Mouse (Mus musculus) CD4-positive helper T cell, adult 2 months (primary cell): Measurements from ENCODE around the gene Rbm38.
A peak's percentile ranks its signal among the peaks of the same experiment; 100 is the strongest.

Experiments used
- DNase-seq: peaks from one replicate; pipeline ENCODE4 v3.0.0-alpha.2; 2012; ENCODE audit warnings: low read depth, missing footprints, low spot score

Rbm38 gene

DNA sequence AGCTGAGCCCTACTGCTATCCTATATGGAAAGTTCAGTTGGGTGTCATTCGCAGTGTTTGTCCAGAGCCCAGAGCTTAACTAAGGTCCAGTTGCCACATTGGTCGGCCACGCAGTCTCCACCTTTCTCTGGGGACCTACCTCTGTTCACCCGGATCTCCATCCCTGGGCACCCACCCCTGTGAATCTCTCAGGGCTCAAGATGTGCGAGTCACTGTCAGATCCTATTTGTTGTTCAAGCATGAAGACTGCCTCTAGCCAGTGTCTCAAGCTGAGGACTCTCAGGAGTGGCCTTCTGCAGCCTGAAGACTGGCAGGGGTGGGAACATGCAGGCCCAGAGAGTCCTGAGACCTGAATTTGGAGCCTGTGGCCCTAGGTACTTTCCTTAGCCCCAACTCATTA lies 15.8 kb downstream of the Rbm38 start:
- no peak for DNase-seq

DNA sequence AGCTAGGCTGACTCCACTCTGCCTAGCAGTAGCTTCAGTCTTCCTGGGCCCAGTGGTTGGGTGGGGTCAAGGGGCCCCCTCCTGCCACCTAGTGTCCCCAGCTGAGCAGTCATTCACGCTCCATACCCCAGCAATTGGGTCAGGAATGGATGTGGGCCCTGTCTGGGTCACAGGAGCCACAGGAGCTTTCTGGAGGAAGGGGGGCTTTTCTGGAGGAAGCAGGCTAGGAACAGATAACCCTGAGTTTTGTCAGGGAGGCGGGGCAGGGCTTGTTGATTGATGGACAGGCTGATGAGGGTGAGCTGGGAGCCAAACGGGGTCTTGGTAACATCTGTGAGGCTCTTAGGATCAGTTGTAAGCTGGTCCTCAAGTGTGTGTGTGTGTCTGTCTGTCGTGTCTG lies 16.3 kb downstream of the Rbm38 start:
- no peak for DNase-seq

DNA sequence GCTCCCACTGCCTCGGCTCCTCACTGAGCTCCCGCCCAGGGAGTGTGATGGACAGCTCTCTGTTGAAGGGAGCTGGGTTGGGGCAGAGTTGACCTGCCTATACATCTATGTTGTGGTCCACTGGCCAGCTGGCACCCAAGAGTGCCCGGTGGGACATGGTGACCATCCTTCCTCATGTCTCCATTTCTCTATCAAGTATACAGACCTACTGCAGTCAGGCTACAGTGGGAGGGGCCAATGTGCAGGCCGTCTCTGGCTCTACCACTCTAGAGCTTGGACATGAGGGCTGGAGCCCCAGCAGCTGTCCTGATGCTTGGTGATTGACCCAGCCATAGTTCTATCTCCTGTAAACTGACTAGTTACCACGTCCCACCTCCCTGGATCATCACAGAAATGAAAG lies 17.0 kb downstream of the Rbm38 start:
- no peak for DNase-seq

DNA sequence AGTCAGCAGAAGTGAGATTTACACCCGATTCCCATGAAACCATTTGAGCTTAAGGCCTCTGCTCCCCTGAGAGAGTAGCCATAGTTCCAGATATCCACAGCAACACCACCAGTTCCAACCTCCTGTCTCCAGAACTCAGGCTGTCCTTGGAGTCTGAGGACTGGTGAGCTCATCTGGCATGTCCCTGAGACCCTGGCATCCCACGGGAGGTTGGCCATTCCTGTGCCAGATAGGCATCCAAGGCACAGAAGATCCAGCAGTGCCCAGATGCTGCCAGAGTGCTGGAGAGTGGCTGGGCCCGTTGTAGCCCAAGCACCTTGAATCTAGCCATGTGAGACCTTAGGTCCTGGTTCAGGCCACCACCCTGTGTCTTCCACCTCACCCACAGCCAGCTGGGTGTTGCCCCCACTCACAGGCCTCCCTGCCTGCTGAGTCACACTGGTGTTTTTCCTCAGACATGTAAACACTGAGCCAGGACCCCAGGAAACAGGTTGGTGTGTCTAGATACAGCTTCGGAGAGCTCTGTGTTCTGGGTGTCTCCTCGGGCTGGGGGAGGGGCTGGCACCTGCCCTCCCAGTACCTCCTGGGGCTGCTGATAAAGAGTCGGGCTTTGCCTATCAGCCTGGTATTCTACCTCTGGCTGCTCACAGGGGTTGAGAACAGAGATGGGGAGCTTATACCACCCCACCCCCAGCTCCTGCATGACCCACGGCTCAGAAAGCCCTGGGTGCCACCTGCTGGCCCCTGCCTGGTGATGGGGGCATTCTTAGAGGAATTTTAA lies 17.7 kb downstream of the Rbm38 start:
- peak; percentile 59 for DNase-seq

DNA sequence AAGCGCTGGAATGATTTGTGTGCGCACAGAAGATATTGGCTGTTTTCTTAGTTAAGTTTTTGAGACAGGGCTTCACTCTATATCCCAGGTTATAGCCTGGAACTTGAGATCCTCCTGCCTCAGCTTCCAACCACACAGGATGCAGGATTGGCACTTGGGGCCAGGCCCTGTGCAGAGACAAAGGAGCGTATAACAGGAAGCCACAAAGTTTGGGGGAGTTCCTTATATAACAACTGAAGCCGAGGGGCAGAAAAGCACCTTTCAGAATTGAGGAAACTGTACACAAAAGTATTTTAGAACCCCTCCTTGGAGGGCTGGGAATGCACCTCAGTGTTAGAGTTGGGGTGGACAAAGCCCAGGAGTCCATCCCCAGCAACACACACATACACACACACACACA lies 18.7 kb downstream of the Rbm38 start:
- DNase-seq: no peak

DNA sequence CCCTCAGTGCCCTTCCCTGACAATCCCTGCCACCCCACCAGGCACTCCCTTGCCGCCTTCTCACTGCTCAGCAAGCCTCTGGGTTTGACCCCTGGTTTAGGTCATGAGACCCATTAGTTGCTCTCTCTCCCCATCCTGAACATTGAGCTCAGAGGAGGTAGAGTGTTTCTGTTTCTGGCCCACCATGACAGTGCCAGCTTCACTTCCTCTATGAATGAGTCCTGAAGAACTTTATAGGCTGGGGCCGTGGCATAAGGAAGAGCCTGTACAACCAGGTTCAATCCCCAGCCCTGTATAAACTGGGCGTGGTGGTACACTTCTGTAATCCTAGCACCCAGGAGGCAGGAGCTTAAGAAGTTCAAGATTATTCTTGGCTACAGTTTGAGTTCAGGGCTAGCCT lies 20.5 kb downstream of the Rbm38 start:
- no peak for DNase-seq

DNA sequence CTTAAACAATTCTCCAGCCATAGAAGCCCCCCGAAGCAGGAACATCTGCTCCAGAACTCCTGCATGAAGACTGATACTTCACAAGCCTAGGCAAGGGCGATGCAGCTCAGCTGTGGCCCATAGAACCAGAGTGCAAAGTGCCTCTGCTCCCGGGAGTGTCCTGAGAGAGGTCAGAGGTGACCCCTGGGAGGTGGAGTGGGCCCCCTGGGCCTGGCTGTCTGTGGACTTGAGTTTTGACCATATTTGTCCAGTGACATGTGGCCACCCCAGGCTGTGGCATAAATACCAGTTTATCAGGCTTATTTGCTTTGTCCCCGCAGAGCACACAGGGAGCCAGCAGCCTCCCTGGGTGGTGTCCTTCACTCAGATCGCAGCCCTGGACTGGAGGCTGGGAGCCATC lies 20.9 kb downstream of the Rbm38 start:
- no peak for DNase-seq

DNA sequence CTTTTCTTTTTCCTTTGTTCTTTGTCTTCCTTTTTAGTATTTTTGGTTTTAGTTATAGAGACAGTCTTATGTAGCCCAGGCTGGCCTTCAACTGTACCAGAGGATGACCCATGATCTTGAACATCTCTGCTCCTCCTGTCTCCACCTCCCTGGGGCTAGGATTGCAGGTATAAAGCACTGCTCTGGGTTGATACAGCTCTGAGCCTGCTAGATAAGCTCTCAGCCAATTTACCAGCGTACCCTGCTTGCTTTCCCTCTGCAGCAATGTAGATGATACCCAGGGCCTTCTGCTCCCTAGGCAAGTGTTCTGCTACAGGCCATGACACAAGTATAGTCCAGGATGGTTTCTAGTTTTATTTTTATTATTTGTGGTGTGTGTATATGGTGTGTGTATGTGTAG lies 21.6 kb downstream of the Rbm38 start:
- DNase-seq: no peak

DNA sequence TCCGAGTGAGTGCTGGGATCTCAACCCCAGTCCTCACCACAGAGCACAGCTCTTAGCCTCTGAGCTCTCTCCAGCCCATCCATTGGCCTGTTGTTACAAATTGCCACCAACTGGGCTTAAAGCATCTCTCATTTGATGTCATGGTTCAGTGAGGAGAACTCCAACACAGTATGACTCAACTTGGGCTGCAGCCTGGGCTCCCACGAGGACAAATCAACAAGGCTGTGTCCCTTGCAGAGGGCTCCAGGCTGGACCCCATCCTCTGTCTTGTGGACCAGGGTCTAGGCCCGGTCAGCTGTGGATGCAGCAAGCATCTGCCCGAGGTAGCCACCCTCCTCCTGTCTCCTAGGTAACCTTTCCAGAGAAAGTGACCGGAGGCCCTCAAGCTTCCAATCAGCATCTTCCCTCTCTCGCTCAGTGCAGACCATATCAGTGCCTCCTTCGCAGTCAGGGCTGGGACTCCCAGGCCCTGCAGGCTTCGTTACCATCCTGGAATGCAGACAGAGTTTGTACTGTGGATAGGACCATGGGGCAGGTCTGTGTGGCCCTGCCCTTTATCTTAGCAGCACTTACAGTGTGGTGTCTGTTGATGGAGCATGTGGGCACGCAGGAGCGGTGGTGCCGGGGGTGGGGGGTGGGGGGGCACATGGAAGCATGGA lies 22.3 kb downstream of the Rbm38 start:
- no peak for DNase-seq

DNA sequence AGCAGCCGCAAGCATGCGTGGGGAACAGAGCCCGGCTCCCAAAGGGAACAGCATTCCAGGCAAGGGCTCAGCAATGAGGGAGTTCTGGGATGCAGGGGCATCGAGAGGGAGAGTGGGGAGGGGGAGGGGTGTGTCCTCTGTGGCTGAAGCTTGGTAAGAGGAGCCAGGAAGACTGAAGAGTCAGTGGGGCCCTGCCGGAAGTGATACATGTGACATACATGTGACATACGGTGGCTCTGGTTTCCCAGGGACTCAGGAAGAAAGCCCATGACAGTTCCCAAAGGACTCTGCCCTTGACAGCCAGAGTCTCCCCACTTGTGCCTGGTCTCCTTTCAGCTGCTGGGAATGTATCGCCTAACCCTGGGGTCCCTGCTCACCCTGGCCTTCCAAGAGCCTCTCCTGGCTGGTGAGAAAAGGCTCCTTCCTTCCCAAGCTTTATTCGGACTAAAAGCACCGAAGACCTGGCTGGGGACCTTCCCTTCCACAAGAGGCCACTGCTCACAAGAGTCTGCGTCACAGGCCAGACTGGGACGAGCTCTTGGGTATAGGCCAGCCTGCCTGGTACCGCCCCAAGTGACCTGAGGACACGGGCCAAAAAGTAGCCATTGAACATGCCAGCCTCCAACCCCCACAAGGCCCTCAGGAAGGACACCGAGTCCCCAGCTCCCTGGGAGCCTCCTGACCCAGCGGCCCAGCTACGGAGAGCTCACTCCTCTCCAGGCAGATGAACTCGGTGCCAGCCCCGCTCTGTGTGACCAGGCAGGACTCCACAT lies 24.1 kb downstream of the Rbm38 start:
- peak; percentile 27 for DNase-seq

DNA sequence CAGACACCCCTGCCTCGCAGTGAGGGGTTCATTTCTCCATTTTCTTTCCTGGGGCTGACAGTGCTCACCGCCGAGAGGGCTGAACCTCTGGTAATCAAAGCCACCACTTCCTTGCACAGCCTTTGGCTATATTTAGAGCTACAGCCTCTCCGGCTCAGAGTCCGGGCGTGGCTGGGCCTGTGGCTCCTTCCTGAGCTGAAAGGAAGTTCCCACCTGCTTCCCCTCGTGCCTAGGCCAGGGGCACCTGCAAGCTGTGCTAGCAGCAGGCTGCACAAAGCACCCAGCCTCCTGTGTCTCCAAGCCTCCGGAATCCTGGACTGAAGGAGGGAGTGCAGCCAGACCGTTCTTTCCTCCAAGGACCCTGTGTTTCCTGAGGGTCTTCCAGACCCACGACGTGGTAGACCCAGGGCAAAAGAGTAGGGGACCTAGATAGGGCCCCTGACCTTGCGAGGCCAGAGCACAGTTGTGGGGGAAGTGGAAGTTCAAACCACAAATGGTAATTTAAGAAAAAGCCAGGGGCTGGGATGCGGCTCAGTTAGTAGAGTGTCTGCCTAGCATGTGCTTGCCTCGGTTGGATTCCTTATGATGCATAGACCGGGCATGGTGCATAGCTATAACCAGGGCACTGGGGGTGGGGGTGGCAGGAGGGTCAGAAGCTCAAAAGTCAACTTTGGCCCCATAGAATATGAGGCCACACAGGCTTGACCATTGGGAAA lies 26.4 kb downstream of the Rbm38 start:
- peak; percentile 84 for DNase-seq

DNA sequence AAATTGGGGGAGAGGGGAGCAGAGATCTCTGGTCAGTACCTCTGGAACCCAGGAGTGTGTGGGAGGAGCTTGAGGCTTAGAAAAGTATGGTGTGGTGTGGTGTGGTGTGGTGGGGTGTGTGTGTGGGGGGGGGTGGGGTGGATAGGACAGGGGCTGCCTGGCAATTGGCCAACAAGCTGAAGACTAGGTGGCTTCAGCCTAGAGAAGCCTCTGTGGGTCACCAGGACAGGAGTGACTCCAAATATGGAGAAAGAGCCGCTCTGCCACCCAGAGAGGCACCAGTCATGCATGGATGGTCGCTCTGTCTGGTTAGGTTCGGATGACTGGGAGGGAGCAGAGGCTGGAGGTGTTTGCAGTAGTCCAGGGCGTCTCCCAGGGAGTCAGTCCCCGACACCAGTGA lies 27.2 kb downstream of the Rbm38 start:
- no peak for DNase-seq

DNA sequence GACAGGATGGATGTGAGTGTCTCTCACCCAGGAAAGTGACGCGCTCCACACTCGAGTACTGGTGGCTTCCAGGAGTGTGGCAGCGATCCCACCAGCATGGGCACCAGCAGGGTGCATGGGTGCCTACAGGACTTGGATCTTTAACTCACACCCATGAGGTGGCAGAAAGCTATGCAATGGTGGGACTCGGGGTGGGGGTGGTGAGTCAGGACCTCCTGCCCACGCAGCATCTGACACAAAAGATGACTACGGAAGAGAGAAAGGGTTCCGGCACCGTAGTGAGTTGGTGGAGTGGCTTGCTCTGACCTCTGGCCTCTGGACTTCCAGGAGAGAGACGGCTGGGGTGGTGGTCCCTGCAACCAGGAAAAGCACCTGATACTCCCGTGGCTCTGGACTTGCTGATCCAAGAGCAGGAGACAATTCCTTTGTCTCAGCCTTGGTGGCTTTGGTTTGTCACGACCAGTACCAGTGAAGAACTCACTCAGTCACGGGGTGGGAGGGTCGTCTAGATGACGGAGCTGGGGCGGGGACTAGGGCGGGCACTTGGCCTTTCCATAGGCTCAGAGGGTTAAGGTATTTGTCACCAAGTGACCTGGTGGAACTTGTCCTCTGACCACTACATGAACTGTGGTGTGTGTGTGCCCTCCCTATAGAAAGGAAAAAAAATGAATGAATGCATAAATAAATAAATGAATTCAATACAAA lies 27.9 kb downstream of the Rbm38 start:
- peak; percentile 66 for DNase-seq

DNA sequence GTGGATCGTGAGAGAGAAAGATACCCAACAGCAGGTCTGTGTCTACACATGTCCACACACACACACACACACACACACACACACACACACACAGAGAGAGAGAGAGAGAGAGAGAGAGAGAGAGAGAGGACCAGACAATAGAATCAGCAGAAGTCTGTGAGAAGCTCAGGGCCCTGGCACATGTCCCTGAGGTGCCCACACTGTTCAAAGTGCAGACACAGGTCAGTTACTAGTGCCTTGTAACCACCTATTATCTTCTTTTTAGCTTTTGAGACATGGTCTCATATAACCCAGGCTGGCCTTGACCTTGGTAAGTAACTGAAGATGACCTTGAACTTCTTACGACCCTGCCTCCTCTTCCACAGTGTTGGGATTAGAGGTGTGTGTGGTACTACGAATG lies 28.9 kb downstream of the Rbm38 start:
- DNase-seq: no peak

DNA sequence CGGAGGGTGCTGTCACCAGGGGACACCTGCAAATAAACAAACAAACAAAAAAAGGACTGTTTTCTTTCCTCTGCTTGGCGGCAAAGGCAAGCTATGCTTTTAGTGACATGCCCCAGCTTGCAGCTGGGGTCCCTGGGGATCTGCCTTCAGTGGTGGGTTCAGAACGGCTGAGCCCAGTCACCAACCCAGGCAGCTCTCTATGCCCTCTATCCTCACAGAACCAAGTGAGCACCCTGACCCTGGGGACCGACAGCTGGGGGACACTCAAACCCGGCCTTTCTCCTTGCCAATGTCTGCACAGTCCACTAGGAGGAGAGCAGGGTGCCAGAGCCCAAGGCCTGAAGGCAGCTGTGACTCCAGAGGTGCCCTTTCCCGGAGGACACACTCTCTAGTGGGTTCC lies 29.5 kb downstream of the Rbm38 start:
- no peak for DNase-seq

DNA sequence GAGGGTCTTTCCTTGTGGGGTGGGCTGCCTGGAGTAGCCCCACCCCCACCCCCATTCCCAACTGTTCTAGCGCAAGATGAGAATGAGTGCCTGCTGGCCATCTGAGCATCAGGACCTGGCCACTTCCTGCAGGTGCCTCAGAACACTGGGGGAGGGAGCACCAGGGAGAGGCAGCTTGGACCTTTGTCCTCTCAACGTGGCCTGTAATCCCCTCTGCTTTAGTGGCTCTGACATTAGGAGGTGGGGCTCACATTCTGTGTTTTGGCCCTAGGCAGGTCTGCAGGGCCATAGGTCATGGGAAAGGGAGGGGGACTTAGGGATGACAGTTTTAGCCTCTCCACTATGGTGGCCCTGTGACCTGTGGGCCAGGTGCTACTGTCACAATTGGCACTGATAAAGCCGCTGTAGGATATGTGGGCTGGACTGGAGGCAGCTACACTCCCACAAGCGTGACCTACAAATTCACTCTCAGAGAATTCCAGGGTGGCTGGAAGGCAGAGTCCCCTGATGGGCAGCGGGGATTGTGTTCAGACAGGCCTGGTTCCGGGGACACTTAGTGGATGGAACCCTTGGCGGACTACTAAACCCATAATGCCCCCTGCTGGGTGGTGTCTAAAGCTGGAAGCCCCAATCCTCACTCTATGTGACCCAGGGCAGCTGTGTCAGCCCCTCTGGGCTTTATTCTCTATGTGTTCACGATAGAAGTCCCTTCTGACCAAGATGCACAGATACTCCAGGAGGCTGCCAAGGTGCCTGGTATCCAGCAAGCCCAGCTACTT lies 30.5 kb downstream of the Rbm38 start:
- DNase-seq: no peak

DNA sequence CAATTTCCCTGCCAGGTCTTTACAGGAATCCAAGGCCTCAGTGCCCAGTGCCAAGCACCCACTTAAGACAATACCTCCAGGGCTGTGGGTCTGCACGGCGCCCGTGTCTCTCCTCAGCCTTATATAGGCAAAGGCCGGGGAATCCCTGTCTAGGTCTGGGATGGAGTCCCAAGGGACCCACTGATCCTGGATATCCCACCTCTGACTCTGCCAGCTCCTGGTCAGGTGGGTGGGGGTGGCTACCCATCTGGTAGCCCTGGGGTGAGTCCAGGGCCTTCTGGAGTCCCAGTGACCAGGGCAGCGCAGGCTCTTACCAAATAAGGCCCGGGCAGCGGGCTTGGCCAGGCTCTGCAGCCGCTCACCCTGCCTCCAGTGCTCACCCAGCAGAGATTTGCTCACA lies 32.6 kb downstream of the Rbm38 start:
- DNase-seq: no peak

DNA sequence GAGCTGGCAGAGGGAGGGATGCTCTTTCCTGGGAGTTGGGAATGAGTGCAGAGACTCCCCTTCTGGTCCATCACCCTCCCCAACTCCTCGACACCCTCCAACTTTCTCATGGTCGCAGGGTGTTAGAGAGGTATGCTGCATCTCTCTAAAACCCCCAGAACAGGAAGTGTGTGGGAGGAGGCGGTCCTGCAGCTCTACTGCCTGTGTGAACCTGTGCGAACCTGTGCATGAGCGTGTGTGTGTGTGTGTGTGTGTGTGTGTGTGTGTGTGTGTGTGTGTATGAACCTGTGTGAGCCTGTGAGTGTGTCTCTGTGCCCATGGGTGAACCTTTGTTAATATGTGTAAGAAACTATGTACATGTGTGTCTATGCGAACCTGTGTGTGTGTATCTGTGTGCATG lies 33.5 kb downstream of the Rbm38 start:
- peak; percentile 87 for DNase-seq

DNA sequence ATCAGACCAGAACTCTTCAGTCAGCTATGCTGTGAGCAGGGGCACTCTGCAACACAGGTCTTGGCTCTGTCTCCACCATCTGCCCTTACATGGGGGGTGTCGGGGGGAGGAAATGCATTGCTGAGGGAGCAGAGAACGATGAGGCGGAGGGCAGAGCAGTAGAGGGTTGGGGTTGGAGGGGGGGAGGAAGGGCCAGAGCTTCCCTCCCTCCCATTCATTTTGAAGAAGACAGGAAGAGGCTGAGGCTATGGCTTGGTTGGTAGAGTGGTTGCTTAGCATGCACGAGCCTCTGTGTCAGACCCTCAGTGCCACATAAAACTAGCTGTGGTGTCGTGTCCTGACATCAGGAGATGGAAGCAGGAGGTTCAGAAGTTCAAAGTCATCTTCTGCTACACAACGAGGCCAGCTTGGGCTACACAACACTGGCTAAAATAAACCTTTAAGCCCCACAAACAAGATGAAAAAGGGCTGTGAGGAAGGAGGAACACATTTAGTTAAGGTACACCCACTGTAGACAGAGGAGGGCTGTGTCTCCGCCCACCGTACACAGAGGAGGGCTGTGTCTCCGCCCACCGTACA lies 36.1 kb downstream of the Rbm38 start:
- DNase-seq: peak; percentile 57

DNA sequence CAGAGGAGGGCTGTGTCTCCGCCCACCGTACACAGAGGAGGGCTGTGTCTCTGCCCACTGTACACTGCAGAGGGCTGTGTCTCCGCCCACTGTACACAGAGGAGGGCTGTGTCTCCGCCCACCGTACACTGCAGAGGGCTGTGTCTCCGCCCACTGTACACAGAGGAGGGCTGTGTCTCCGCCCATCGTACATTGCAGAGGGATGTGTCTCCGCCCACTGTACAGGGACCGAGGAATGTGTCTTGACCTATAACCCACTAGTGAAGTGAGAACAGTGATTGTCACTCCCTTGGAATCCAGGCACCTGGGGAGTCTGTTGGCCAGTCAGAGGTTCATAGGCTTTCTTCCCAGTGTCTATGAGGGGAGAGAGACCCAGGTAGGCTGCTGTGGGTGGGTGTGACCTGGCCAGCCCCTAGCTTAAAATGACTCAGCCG lies 36.6 kb downstream of the Rbm38 start:
- DNase-seq: peak; percentile 64
